Mouse (Mus musculus): ENCODE data around the gene Slc9a8. TPM values are rescaled to one million over a fixed set of nuclear protein-coding genes. Genes with fewer than 3 reads are reported as not detected.

Slc9a8 gene
- total and polyA plus RNA-seq, 3 experiments, result 16.7 to 25.8 TPM; not detected in 1

GRCm38 (mm10) chr2:167374191-167374805 lies 47.2 kb upstream of the Slc9a8 start:
- TF ChIP-seq MXI1 (IDR thresholded peaks at IDR 0.05; ENCODE audit: low read depth, low read length) (no peak), ZC3H11A (IDR thresholded peaks at IDR 0.05; ENCODE audit: low read depth, low read length) (no peak), TBP (IDR thresholded peaks at IDR 0.05; ENCODE audit: low read depth, low read length) (no peak), ELF1 (IDR thresholded peaks at IDR 0.05; ENCODE audit: low read depth, low read length) (no peak), MYC (IDR thresholded peaks at IDR 0.05; ENCODE audit: low read depth, low read length) (no peak), POLR2AphosphoS5 (IDR thresholded peaks at IDR 0.05; ENCODE audit: borderline replicate concordance, low read depth, low read length) (no peak), MAZ (IDR thresholded peaks at IDR 0.05; ENCODE audit: low read depth, low read length) (no peak)
- Histone ChIP-seq H3K9ac (ENCODE audit: control insufficient read depth, low read depth, low read length, poor library complexity, severe bottlenecking) (no peak overlapping the region), H3K79me2 (ENCODE audit: control insufficient read depth, insufficient read depth, low read length, poor library complexity) (no peaks in the 10 kb centered on the region), H3K4me3 (ENCODE audit: control insufficient read depth in 1 of 2, insufficient read depth in 1 of 2, low read depth in 2 of 2, low read length in 2 of 2) (no peak overlapping the region), H3K4me1 (ENCODE audit: control insufficient read depth in 1 of 2, insufficient read depth in 2 of 2, low read length in 2 of 2) (peaks cover 0 to 21% of the 10 kb centered on the region in 2 experiments; a peak in 2 of 4 replicates), H3K9me3 (replicated peaks; ENCODE audit: insufficient read depth, low read length) (no peaks in the 10 kb centered on the region), H3K27me3 (ENCODE audit: control insufficient read depth in 1 of 2, insufficient read depth in 2 of 2, low read length in 2 of 2) (no peaks in the 10 kb centered on the region; a peak in 2 of 4 replicates), H3K27ac (ENCODE audit: control insufficient read depth, low read depth, low read length) (no peak overlapping the region), H3K36me3 (ENCODE audit: control insufficient read depth in 1 of 2, insufficient read depth in 2 of 2, low read length in 2 of 2) (no peaks in the 10 kb centered on the region; a peak in 2 of 4 replicates)
- no peak for DNase-seq (ENCODE audit: low read depth, low spot score)

GRCm38 (mm10) chr2:167375135-167375534 lies 46.4 kb upstream of the Slc9a8 start:
- H3K4me3 ChIP-seq (ENCODE audit: control insufficient read depth in 1 of 2, insufficient read depth in 1 of 2, low read depth in 2 of 2, low read length in 2 of 2), result no peak overlapping the region
- H3K9ac ChIP-seq (ENCODE audit: control insufficient read depth, low read depth, low read length, poor library complexity, severe bottlenecking), result no peak overlapping the region
- no peaks in the 10 kb centered on the region; a peak in 2 of 4 replicates for H3K36me3 ChIP-seq (ENCODE audit: control insufficient read depth in 1 of 2, insufficient read depth in 2 of 2, low read length in 2 of 2)
- no peaks in the 10 kb centered on the region; a peak in 2 of 4 replicates for H3K27me3 ChIP-seq (ENCODE audit: control insufficient read depth in 1 of 2, insufficient read depth in 2 of 2, low read length in 2 of 2)
- no peaks in the 10 kb centered on the region for H3K79me2 ChIP-seq (ENCODE audit: control insufficient read depth, insufficient read depth, low read length, poor library complexity)
- no peak overlapping the region for H3K27ac ChIP-seq (ENCODE audit: control insufficient read depth, low read depth, low read length)
- DNase-seq (ENCODE audit: low read depth, low spot score), result no peak
- peaks cover 0 to 15% of the 10 kb centered on the region in 2 experiments; a peak in 2 of 4 replicates for H3K4me1 ChIP-seq (ENCODE audit: control insufficient read depth in 1 of 2, insufficient read depth in 2 of 2, low read length in 2 of 2)
- no peak for TF ChIP-seq ZNF384 (IDR thresholded peaks at IDR 0.05; ENCODE audit: low read depth, low read length)
- no peak for TF ChIP-seq POLR2AphosphoS2 (IDR thresholded peaks at IDR 0.05; ENCODE audit: low read length)
- TF ChIP-seq JUND (IDR thresholded peaks at IDR 0.05; ENCODE audit: low read depth, low read length), result no peak
- no peak for TF ChIP-seq MYC (IDR thresholded peaks at IDR 0.05; ENCODE audit: low read depth, low read length)
- no peak for TF ChIP-seq RCOR1 (IDR thresholded peaks at IDR 0.05; ENCODE audit: low read depth, low read length)
- TF ChIP-seq TAL1 (IDR thresholded peaks at IDR 0.05; ENCODE audit: low read length), result no peak
- TF ChIP-seq USF2 (IDR thresholded peaks at IDR 0.05; ENCODE audit: borderline replicate concordance in 1 of 2, insufficient read depth in 1 of 2, low read depth in 1 of 2, low read length in 2 of 2), result no peak
- no peak for TF ChIP-seq ZC3H11A (IDR thresholded peaks at IDR 0.05; ENCODE audit: low read depth, low read length)
- TF ChIP-seq MAFK (IDR thresholded peaks at IDR 0.05; ENCODE audit: borderline replicate concordance, low read depth, low read length), result no peak
- TF ChIP-seq NELFE (IDR thresholded peaks at IDR 0.05; ENCODE audit: low read depth, low read length), result no peak
- TF ChIP-seq E2F4 (IDR thresholded peaks at IDR 0.05; ENCODE audit: borderline replicate concordance, low read depth, low read length), result no peak
- no peak for TF ChIP-seq HCFC1 (IDR thresholded peaks at IDR 0.05; ENCODE audit: low read depth, low read length)
- TF ChIP-seq CHD1 (IDR thresholded peaks at IDR 0.05; ENCODE audit: low read depth, low read length), result no peak
- no peak for TF ChIP-seq MYB (IDR thresholded peaks at IDR 0.05; ENCODE audit: low read depth, low read length)
- no peak for TF ChIP-seq MAX (IDR thresholded peaks at IDR 0.05; ENCODE audit: low read length)
- no peak for TF ChIP-seq MEF2A (IDR thresholded peaks at IDR 0.05; ENCODE audit: extremely low read depth, insufficient replicate concordance, low read depth, low read length, poor library complexity, severe bottlenecking)
- TF ChIP-seq GABPA (IDR thresholded peaks at IDR 0.05; ENCODE audit: low read depth, low read length), result no peak
- H3K9me3 ChIP-seq (replicated peaks; ENCODE audit: insufficient read depth, low read length), result no peaks in the 10 kb centered on the region
